Mouse (Mus musculus) C2C12 (cell line): Measurements from ENCODE around the gene Crispld2. TPM values are rescaled to one million over a fixed set of nuclear protein-coding genes. Genes with fewer than 3 reads are reported as not detected.

Experiments
- H3K27me3 ChIP-seq: one replicate; pipeline ENCODE4 v1.6.1; 2011; ENCODE audit not compliant: control insufficient read depth, insufficient read depth, insufficient read length
- H3K36me3 ChIP-seq: one replicate; pipeline ENCODE4 v1.6.1; 2011; ENCODE audit not compliant: control insufficient read depth, insufficient read depth
- H3K4me3 ChIP-seq: one replicate; pipeline ENCODE4 v1.5.1; 2011; ENCODE audit warnings: mild to moderate bottlenecking, control low read depth; ENCODE audit not compliant: poor library complexity, insufficient read depth, severe bottlenecking
- H3K79me2 ChIP-seq: one replicate; pipeline ENCODE4 v1.6.1; 2011; ENCODE audit not compliant: control insufficient read depth, insufficient read depth
- H3K79me3 ChIP-seq: one replicate; pipeline ENCODE4 v1.6.1; 2011; ENCODE audit warnings: low read depth, control low read depth
- H3ac ChIP-seq: one replicate; pipeline ENCODE3; 2011; ENCODE audit warnings: low read depth; ENCODE audit not compliant: control insufficient read depth, insufficient read length
- CEBPB ChIP-seq: IDR thresholded peaks from one replicate; pipeline ENCODE4 v1.6.1; 2011; ENCODE audit warnings: low read depth, mild to moderate bottlenecking, control low read depth, moderate library complexity
- CTCF ChIP-seq: IDR thresholded peaks from one replicate; pipeline ENCODE4 v1.5.1; 2011; ENCODE audit not compliant: control insufficient read depth, insufficient read depth, insufficient read length
- FOSL1 ChIP-seq: IDR thresholded peaks from one replicate; pipeline ENCODE4 v1.8.0; 2011; ENCODE audit warnings: mild to moderate bottlenecking, low read length; ENCODE audit not compliant: poor library complexity, insufficient read depth, severe bottlenecking
- MAX ChIP-seq: IDR thresholded peaks from one replicate; pipeline ENCODE4 v1.6.1; 2011; ENCODE audit warnings: mild to moderate bottlenecking, control low read depth
- MYOD1 ChIP-seq: IDR thresholded peaks from one replicate; pipeline ENCODE4 v1.6.1; 2011; ENCODE audit warnings: low read depth; ENCODE audit not compliant: control insufficient read depth, insufficient read length
- MYOG ChIP-seq: IDR thresholded peaks from one replicate; pipeline ENCODE4 v1.6.1; 2011; ENCODE audit not compliant: control insufficient read depth, insufficient read length; ENCODE audit errors: extremely low read depth
- USF1 ChIP-seq: IDR thresholded peaks from one replicate; pipeline ENCODE4 v1.6.1; 2011; ENCODE audit warnings: low read depth, mild to moderate bottlenecking, control low read depth, moderate library complexity
- polyA plus RNA-seq: library from polyadenylated mRNA; unstranded; fragments of >200 nt; fragmentation: generic; extraction: Trizol; gene quantifications from one replicate; pipeline ENCODE4 v1.2.1, GENCODE M21; 2012; ENCODE audit warnings: missing spikeins

The Crispld2 gene
- polyA plus RNA-seq, 1 experiment, result 0.13 TPM

DNA sequence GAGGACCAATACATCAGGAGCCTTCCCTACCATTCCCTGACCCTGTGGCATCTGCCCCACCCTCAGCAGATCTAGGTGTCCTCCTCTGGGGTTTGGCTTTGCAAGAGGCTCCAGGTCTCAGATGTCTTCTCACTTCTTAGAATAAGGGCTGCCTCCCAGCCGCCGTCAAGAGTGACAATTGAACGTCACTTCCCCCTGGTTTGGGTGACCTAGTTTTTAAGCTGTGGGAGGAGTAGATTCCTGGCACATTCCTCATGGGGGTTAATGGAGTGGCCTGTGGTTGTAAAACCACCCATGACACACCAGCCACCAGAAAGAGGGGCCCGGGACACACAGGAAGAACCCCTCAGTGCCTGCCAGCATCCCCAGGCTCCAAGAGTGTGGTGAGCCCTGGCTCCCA is 58.8 kb downstream of the Crispld2 start:
- H3ac ChIP-seq, result no peak overlapping the region
- no peak overlapping the region for H3K4me3 ChIP-seq
- H3K79me2 ChIP-seq, result no peaks in the 10 kb centered on the region
- TF ChIP-seq MYOD1 (no peak), CTCF (no peak), USF1 (no peak), FOSL1 (peak; percentile 34), CEBPB (no peak)
- H3K27me3 ChIP-seq, result peaks cover 4% of the 10 kb centered on the region
- no peaks in the 10 kb centered on the region for H3K36me3 ChIP-seq
- H3K79me3 ChIP-seq, result no peaks in the 10 kb centered on the region

DNA sequence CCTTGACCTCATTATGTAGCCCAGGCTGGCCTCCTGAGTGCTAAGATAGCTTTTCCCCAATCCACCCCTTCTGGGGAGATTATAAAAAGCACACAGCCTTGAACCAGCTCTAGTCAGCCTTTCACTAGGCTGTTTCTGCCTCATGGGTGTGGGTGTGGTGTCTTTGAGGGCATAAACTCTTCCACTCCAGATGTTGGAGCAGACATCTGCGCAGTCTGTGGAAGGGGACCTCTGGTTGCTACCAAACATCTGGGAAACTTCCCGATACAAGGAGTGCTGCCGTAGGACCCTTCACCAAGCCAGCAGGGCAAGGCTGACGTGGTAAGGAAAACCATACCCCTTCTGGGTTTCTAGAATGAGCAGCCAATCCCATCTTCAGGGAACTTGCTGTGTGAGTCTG is 59.7 kb downstream of the Crispld2 start:
- H3K36me3 ChIP-seq, result no peaks in the 10 kb centered on the region
- H3K27me3 ChIP-seq, result peaks cover 4% of the 10 kb centered on the region
- TF ChIP-seq CEBPB, result no peak
- no peak overlapping the region for H3ac ChIP-seq
- H3K79me3 ChIP-seq, result no peaks in the 10 kb centered on the region
- no peaks in the 10 kb centered on the region for H3K79me2 ChIP-seq
- no peak overlapping the region for H3K4me3 ChIP-seq

DNA sequence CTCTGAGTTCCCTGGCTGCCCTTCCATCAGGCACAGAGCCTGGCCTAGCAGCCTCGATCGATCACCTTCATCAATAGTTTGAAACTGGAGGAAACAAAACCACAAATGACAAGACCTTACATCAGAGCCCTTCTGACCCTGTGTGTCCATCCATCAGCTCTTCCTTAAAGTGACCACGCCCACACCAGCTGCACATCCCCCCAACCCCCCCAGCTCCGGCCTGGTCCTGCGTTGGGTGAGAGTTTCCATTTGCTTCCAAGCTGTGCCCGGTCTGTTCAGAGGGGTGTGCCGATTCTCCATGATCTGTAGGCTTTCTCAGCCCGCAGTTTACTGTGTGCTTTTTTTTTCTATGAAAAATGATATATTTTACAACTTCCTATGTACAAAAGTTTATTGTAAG is 60.1 kb downstream of the Crispld2 start:
- Histone ChIP-seq H3ac (no peak overlapping the region), H3K79me3 (no peaks in the 10 kb centered on the region), H3K36me3 (no peaks in the 10 kb centered on the region), H3K4me3 (no peak overlapping the region), H3K79me2 (no peaks in the 10 kb centered on the region), H3K27me3 (peaks cover 4% of the 10 kb centered on the region)
- TF ChIP-seq FOSL1 (no peak), CEBPB (no peak), CTCF (no peak), MYOG (no peak), MYOD1 (no peak), USF1 (no peak), MAX (no peak)

DNA sequence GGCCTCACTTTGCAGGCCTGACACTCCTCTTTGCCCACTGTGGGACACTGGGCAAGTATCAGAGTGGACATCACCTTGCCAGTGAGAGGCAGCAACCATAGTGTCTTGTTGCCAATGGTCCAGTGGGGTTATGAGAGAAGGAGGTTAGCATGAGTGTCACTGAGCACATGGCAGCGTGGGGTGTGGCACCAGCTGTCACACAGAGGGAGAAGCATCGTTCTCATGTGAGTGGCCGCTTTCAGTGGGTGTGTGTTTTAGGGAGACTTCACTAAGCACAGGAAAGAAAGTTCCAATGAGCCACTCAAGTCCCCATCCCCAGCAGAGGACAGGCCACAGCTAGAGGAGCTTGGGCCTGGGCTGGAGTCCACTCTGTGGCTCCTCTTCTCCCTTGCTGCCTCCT is 62.6 kb downstream of the Crispld2 start:
- Histone ChIP-seq H3K79me2 (no peaks in the 10 kb centered on the region), H3K79me3 (no peaks in the 10 kb centered on the region), H3K36me3 (no peaks in the 10 kb centered on the region), H3K4me3 (no peak overlapping the region), H3K27me3 (peaks cover 6% of the 10 kb centered on the region), H3ac (no peak overlapping the region)
- no peak for TF ChIP-seq USF1
- TF ChIP-seq CTCF, result no peak
- TF ChIP-seq MYOD1, result no peak
- TF ChIP-seq MAX, result no peak
- no peak for TF ChIP-seq CEBPB
- no peak for TF ChIP-seq FOSL1
- no peak for TF ChIP-seq MYOG

DNA sequence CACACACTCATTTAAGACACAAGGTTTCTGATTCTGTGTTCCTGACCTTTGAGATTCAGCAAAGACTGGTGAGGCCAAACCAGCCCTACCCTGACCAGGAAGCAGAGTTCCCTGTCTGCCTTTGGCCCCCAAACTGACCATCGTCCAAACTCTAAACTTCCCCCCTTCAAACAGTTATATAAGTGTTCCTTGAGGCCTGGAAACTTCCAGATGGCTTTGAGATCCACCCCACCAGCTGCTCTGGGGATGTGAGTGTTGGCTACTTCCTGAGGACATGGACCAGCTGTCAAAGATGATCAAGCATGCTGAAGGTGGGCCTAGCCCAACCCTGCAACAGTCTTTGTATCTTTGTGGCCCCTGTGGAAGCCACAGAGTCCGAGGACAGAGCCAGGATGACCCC is 64.8 kb downstream of the Crispld2 start:
- Histone ChIP-seq H3K79me2 (no peaks in the 10 kb centered on the region), H3K79me3 (no peaks in the 10 kb centered on the region), H3K4me3 (no peak overlapping the region), H3K27me3 (peaks cover 6% of the 10 kb centered on the region), H3K36me3 (no peaks in the 10 kb centered on the region), H3ac (no peak overlapping the region)
- no peak for TF ChIP-seq USF1

DNA sequence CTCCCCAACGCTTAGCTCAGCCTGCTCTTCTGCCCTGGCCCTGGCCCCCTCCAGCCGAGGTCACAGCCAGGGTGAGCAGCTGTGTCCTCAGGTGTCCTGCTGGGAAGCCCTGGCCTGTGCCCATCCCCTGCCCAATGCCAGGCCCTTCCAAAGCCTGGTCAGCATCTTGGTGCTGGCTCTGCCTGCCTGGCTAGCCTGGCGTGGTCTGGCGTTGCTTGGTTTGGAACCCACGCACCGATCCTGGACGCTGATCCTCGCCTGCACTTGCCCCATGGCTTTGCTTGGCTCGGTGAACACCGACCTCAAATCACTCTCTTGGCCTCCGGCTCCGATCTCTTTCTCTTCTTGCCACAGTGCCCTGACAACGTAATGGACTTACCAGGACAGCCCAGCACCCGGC is 70.5 kb downstream of the Crispld2 start:
- no peak for TF ChIP-seq MAX
- TF ChIP-seq MYOD1, result no peak
- no peak for TF ChIP-seq CTCF
- TF ChIP-seq USF1, result no peak
- no peak for TF ChIP-seq MYOG
- TF ChIP-seq FOSL1, result no peak
- no peak for TF ChIP-seq CEBPB
- no peaks in the 10 kb centered on the region for H3K79me3 ChIP-seq
- H3K79me2 ChIP-seq, result no peaks in the 10 kb centered on the region
- H3K27me3 ChIP-seq, result peaks cover 7% of the 10 kb centered on the region
- H3K4me3 ChIP-seq, result no peak overlapping the region
- H3ac ChIP-seq, result no peak overlapping the region
- H3K36me3 ChIP-seq, result no peaks in the 10 kb centered on the region
